Mouse (Mus musculus) liver, postnatal 0 days (tissue): ENCODE data around the gene Vamp3.

Experiments used
- CTCF ChIP-seq: sonication (generic); IDR thresholded peaks from 2 replicates; pipeline ENCODE4 v1.5.1; 2016; ENCODE audit warnings: antibody characterized with exemption, low read depth
- EP300 ChIP-seq: IDR thresholded peaks from 2 replicates; pipeline ENCODE4 v1.6.1; 2016; ENCODE audit warnings: antibody characterized with exemption, low read depth, mild to moderate bottlenecking

- TF ChIP-seq CTCF (no peak), EP300 (no peak)
Measured at GRCm38 (mm10) chr4:151015946-151016345, 41.8 kb downstream of the Vamp3 start.
